Comparison of ENCODE assay signal across 8 mouse cellular contexts in genomic region chr5:33704945-33705611, GRCm38 (mm10). TPM values are rescaled to one million over a fixed set of nuclear protein-coding genes. Genes with fewer than 3 reads are reported as not detected.
DNase-seq lines count a peak whose midpoint lies in the region; ATAC-seq lines count a peak whose summit lies in the region.
"Had no signal": no experiment of that assay in that cellular context is flagged by ENCODE, and none has a peak within 500 bp of the region (broad histone marks: within the 10 kb centered on the region; RNA-seq: fewer than 3 reads in every experiment).

No protein-coding gene starts in this region.

- no peak overlapping the region for H3K4me3 ChIP-seq in lung, embryonic 16.5 days (ENCODE audit: low read length)
- no peak overlapping the region for H3K4me3 ChIP-seq in forebrain, embryonic 14.5 days (ENCODE audit: low read depth, low read length)
- no peak overlapping the region for H3K4me3 ChIP-seq in neural tube, embryonic 14.5 days (ENCODE audit: low read depth, low read length)
- H3K4me3 ChIP-seq: myocyte had no signal

- no peaks in the 10 kb centered on the region for H3K36me3 ChIP-seq in lung, embryonic 16.5 days (ENCODE audit: control insufficient read depth, insufficient read depth, low read length)
- no peaks in the 10 kb centered on the region for H3K36me3 ChIP-seq in forebrain, embryonic 14.5 days (ENCODE audit: control insufficient read depth, insufficient read depth, low read length)
- no peaks in the 10 kb centered on the region for H3K36me3 ChIP-seq in neural tube, embryonic 14.5 days (ENCODE audit: control insufficient read depth, insufficient read depth, low read length)

- H3K27ac ChIP-seq in lung, embryonic 16.5 days (ENCODE audit: low read length): peak overlapping the region; percentile 71
- H3K27ac ChIP-seq in forebrain, embryonic 14.5 days (ENCODE audit: low read depth, low read length): peak overlapping the region; percentile 68
- H3K27ac ChIP-seq in neural tube, embryonic 14.5 days (ENCODE audit: low read depth, low read length): peak overlapping the region; percentile 73

- H3K27me3 ChIP-seq in lung, embryonic 16.5 days (ENCODE audit: control insufficient read depth, insufficient read depth, low read depth, low read length): no peaks in the 10 kb centered on the region
- H3K27me3 ChIP-seq in forebrain, embryonic 14.5 days (replicated peaks; ENCODE audit: control insufficient read depth, insufficient read depth, low read length): no peaks in the 10 kb centered on the region
- H3K27me3 ChIP-seq in neural tube, embryonic 14.5 days (ENCODE audit: control insufficient read depth, insufficient read depth, low read length): no peaks in the 10 kb centered on the region

- no peak for DNase-seq in lung, postnatal 25 days (ENCODE audit: low spot score)
- DNase-seq in forebrain, embryonic 14.5 days (ENCODE audit: low spot score): peak; percentile 79
- DNase-seq in layer of hippocampus, postnatal 36 days: peak; percentile 54 to 73
- DNase-seq in spleen, adult 12 weeks (ENCODE audit: low spot score): no peak

- no peak overlapping the region for H3K4me2 ChIP-seq in lung, embryonic 16.5 days (ENCODE audit: low read depth, low read length)
- no peak overlapping the region for H3K4me2 ChIP-seq in forebrain, embryonic 14.5 days (ENCODE audit: low read length)
- no peak overlapping the region for H3K4me2 ChIP-seq in neural tube, embryonic 14.5 days (ENCODE audit: low read depth, low read length)

- peak overlapping the region; percentile 36; the same call in 1 of the 2 replicates for H3K9ac ChIP-seq in lung, embryonic 16.5 days (ENCODE audit: low read length)
- no peak overlapping the region for H3K9ac ChIP-seq in forebrain, embryonic 14.5 days (ENCODE audit: low read length)
- no peak overlapping the region for H3K9ac ChIP-seq in neural tube, embryonic 14.5 days (replicated peaks; ENCODE audit: low read depth, low read length)

- ATAC-seq in lung, embryonic 16.5 days (ENCODE audit: low read depth): peak; percentile 49
- ATAC-seq in forebrain, embryonic 14.5 days: peak; percentile 83
- ATAC-seq in neural tube, embryonic 14.5 days (ENCODE audit: low read depth): peak; percentile 85
- ATAC-seq in erythroblast, adult 5-6 weeks (replicated peaks; ENCODE audit: low FRiP score, poor library complexity, severe bottlenecking): no peak

- WGBS in lung, embryonic 16.5 days: 6% methylated on average over 11 of the region's 11 CpGs
- 2% methylated on average over 11 of the region's 11 CpGs for WGBS in forebrain, embryonic 14.5 days
- WGBS in neural tube, embryonic 14.5 days: 3% methylated on average over 11 of the region's 11 CpGs

- H3K9me3 ChIP-seq in lung, embryonic 16.5 days (ENCODE audit: control insufficient read depth, low read length): no peaks in the 10 kb centered on the region
- no peaks in the 10 kb centered on the region for H3K9me3 ChIP-seq in forebrain, embryonic 14.5 days (replicated peaks; ENCODE audit: control insufficient read depth, low read length)
- no peaks in the 10 kb centered on the region for H3K9me3 ChIP-seq in neural tube, embryonic 14.5 days (ENCODE audit: control insufficient read depth, low read length)

- H3K4me1 ChIP-seq in lung, embryonic 16.5 days (replicated peaks; ENCODE audit: control insufficient read depth, insufficient read depth, low read length): peaks cover 57% of the 10 kb centered on the region
- peaks cover 37% of the 10 kb centered on the region for H3K4me1 ChIP-seq in forebrain, embryonic 14.5 days (ENCODE audit: control insufficient read depth, insufficient read depth, low read length)
- H3K4me1 ChIP-seq in neural tube, embryonic 14.5 days (ENCODE audit: control insufficient read depth, insufficient read depth, low read length): 0 out of 2 replicates have a peak, but pooled peaks cover 6% of the 10 kb centered on the region

RNA-seq across cellular contexts. Expression of gene Fgfr3, which starts 16.4 kb away (rescaled TPM):
- 64.4 and 67.2 TPM in 2 replicates for polyA plus RNA-seq in lung, embryonic 16.5 days (2015; fragmentation: Nextera tagmentation; extraction: Ambion mirVana)
- 27.5 and 30.8 TPM in 2 replicates for polyA plus RNA-seq in forebrain, embryonic 14.5 days (2014; fragmentation: Nextera tagmentation; extraction: Ambion mirVana)
- total RNA-seq in layer of hippocampus, postnatal 36 days (2021): 100 to 1,000 TPM; 116 to 133 TPM
- 39.5 and 42.7 TPM in 2 replicates for polyA plus RNA-seq in neural tube, embryonic 14.5 days (2014; fragmentation: Nextera tagmentation; extraction: Ambion mirVana)
- total RNA-seq in erythroblast, adult 5-6 weeks (2015; ENCODE audit: low replicate concordance): not detected in 2 replicates
- total RNA-seq in erythroblast, adult 5-6 weeks (2017; ENCODE audit: low replicate concordance): not detected in 2 replicates

RNA-seq across cellular contexts. Expression of gene Tmem129, which starts 46.9 kb away (rescaled TPM):
- 41.0 and 41.8 TPM in 2 replicates for polyA plus RNA-seq in lung, embryonic 16.5 days (2015; fragmentation: Nextera tagmentation; extraction: Ambion mirVana)
- polyA plus RNA-seq in forebrain, embryonic 14.5 days (2014; fragmentation: Nextera tagmentation; extraction: Ambion mirVana): 35.8 and 39.5 TPM in 2 replicates
- total RNA-seq in layer of hippocampus, postnatal 36 days (2021): 10 to 100 TPM; 23.0 to 25.6 TPM
- 27.4 and 27.6 TPM in 2 replicates for polyA plus RNA-seq in neural tube, embryonic 14.5 days (2014; fragmentation: Nextera tagmentation; extraction: Ambion mirVana)
- total RNA-seq in erythroblast, adult 5-6 weeks (2015; ENCODE audit: low replicate concordance): 10.0 and 12.3 TPM in 2 replicates
- total RNA-seq in erythroblast, adult 5-6 weeks (2017; ENCODE audit: low replicate concordance): 10.1 and 14.2 TPM in 2 replicates

RNA-seq across cellular contexts. Expression of gene Tacc3, which starts 47.1 kb away (rescaled TPM):
- 190 and 214 TPM in 2 replicates for polyA plus RNA-seq in lung, embryonic 16.5 days (2015; fragmentation: Nextera tagmentation; extraction: Ambion mirVana)
- 94.5 and 98.2 TPM in 2 replicates for polyA plus RNA-seq in forebrain, embryonic 14.5 days (2014; fragmentation: Nextera tagmentation; extraction: Ambion mirVana)
- 1 to 10 TPM; 3.8 to 5.2 TPM for total RNA-seq in layer of hippocampus, postnatal 36 days (2021)
- 18.7 and 26.3 TPM in 2 replicates for polyA plus RNA-seq in neural tube, embryonic 14.5 days (2014; fragmentation: Nextera tagmentation; extraction: Ambion mirVana)
- total RNA-seq in erythroblast, adult 5-6 weeks (2015; ENCODE audit: low replicate concordance): 58.2 and 84.0 TPM in 2 replicates
- total RNA-seq in erythroblast, adult 5-6 weeks (2017; ENCODE audit: low replicate concordance): 72.4 and 139 TPM in 2 replicates

RNA-seq across cellular contexts. Expression of gene Slbp, which starts 52.7 kb away (rescaled TPM):
- 242 and 259 TPM in 2 replicates for polyA plus RNA-seq in lung, embryonic 16.5 days (2015; fragmentation: Nextera tagmentation; extraction: Ambion mirVana)
- 154 and 159 TPM in 2 replicates for polyA plus RNA-seq in forebrain, embryonic 14.5 days (2014; fragmentation: Nextera tagmentation; extraction: Ambion mirVana)
- 10 to 100 TPM; 21.0 to 21.1 TPM for total RNA-seq in layer of hippocampus, postnatal 36 days (2021)
- 116 and 118 TPM in 2 replicates for polyA plus RNA-seq in neural tube, embryonic 14.5 days (2014; fragmentation: Nextera tagmentation; extraction: Ambion mirVana)
- 123 and 133 TPM in 2 replicates for total RNA-seq in erythroblast, adult 5-6 weeks (2015; ENCODE audit: low replicate concordance)
- 192 and 271 TPM in 2 replicates for total RNA-seq in erythroblast, adult 5-6 weeks (2017; ENCODE audit: low replicate concordance)

Comparison
In these comparisons a context has a peak if more than half of its experiments do, and no peak if none do; other contexts are left out.
1. DNase-seq: peak in forebrain, embryonic 14.5 days (single experiment) and layer of hippocampus, postnatal 36 days (2 of 2); none in lung, postnatal 25 days (single experiment) and spleen, adult 12 weeks (single experiment).
2. Peak in every context shown above with its lines, with median percentiles within 50 percentile points of each other: H3K27ac ChIP-seq.